Mouse (Mus musculus) midbrain, embryonic 11.5 days (tissue): ENCODE measurements at regions not wholly inside any gene's neighbourhood (a gene's known extent, or its start where the extent isn't known, plus 50 kb on each side); places are given as distances from the start of the nearest gene placed in this dataset.
A peak's percentile ranks its signal among the peaks of the same experiment; 100 is the strongest.
"Not testable (repeated sequence)": the region's sequence is repeated elsewhere in the genome, so short reads cannot be mapped to it uniquely, and the experiment has no call there.

Experiments used
- ATAC-seq: fragments of 200-750 bp; cut with Nextera tagmentation; 2 replicates; pipeline ENCODE4 v1.8.0; 2017; ENCODE audit warnings: moderate TSS enrichment, moderate library complexity; ENCODE audit not compliant: low FRiP score
- DNase-seq: peaks from one replicate; pipeline ENCODE4 v3.0.0; 2015; ENCODE audit warnings: low spot score; ENCODE audit errors: missing footprints
- H3K27ac ChIP-seq: fragments of 300-500 bp; sonication (generic); 2 replicates; pipeline ENCODE4 v1.5.1; 2014; ENCODE audit warnings: low read depth, low read length
- H3K27me3 ChIP-seq: fragments of 300-500 bp; sonication (generic); 2 replicates; pipeline ENCODE4 v1.6.1; 2014; ENCODE audit warnings: mild to moderate bottlenecking, low read length, moderate library complexity, mixed read lengths; ENCODE audit not compliant: control insufficient read depth, insufficient read depth
- H3K36me3 ChIP-seq: fragments of 300-500 bp; sonication (generic); 2 replicates; pipeline ENCODE4 v1.6.1; 2014; ENCODE audit warnings: mild to moderate bottlenecking, low read length, moderate library complexity, mixed read lengths; ENCODE audit not compliant: control insufficient read depth, insufficient read depth
- H3K4me1 ChIP-seq: fragments of 300-500 bp; sonication (generic); 2 replicates; pipeline ENCODE4 v1.6.1; 2014; ENCODE audit warnings: low read length; ENCODE audit not compliant: control insufficient read depth, insufficient read depth
- H3K4me2 ChIP-seq: fragments of 300-500 bp; sonication (generic); 2 replicates; pipeline ENCODE4 v1.6.1; 2014; ENCODE audit warnings: mild to moderate bottlenecking, moderate library complexity
- H3K4me3 ChIP-seq: fragments of 300-500 bp; sonication (generic); 2 replicates; pipeline ENCODE4 v1.5.1; 2014; ENCODE audit warnings: low read depth, low read length
- H3K9ac ChIP-seq: fragments of 300-500 bp; sonication (generic); 2 replicates; pipeline ENCODE4 v1.6.1; 2014; ENCODE audit warnings: low read length
- H3K9me3 ChIP-seq: fragments of 300-500 bp; sonication (generic); 2 replicates; pipeline ENCODE4 v1.6.1; 2016; ENCODE audit warnings: low read length; ENCODE audit not compliant: control insufficient read depth
- WGBS: fragments of 180-500 bp; shearing (Covaris S2); extraction: QIAGEN DNeasy Blood & Tissue Kit; methylation state at CpG from one replicate; pipeline ENCODE4 v1.1.7; 2014; 5-methylcytosine and 5-hydroxymethylcytosine counted together

DNA sequence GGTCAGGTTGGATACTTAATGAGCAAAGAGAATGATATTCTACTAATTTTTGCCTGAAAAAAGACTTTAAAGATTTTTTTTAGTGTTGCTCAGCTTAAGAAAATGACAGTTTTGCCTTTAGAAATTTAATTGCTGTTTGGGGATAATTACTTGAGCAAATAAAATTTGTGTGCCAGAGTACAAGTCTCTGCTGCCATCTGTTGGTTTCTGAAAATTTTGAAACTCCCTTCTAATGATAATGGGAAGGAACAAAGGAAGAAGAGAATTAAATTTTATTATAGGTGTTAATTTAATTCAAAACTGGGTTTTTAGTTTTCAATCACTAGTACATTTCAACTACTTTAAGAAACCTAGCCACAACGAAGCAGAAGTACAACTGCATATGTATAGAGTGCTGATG, 94.1 kb downstream of the Gm17521 start:
- Histone ChIP-seq H3K36me3 (no peaks in the 10 kb centered on the region), H3K4me1 (no peaks in the 10 kb centered on the region), H3K9ac (no peak overlapping the region), H3K4me3 (no peak overlapping the region), H3K9me3 (no peaks in the 10 kb centered on the region), H3K27me3 (no peaks in the 10 kb centered on the region), H3K4me2 (no peak overlapping the region), H3K27ac (no peak overlapping the region)
- ATAC-seq (no peak), DNase-seq (no peak)
- 61% methylated on average over 1 of the region's 1 CpGs for WGBS

DNA sequence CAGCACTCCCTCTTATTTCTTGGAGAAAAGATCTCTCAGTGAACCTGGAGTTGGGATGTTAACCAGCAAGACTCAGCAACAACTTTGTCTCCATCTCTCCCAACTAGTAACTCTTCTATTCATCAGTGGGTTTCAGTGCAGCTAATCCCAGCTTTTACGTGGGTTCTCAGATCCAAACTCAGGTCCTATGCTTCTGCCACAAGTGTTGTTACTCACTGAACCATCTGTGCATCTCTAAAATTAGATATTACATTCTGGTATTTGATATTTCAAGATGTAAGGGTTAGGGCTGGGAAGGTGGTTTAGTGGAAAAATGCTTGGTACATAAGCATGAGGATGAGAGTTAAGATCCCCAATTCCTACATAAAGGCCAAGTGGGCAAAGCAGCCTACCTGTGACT, 136.8 kb downstream of the Gm17521 start:
- Histone ChIP-seq H3K4me3 (no peak overlapping the region), H3K27ac (no peak overlapping the region), H3K4me2 (no peak overlapping the region), H3K36me3 (no peaks in the 10 kb centered on the region), H3K4me1 (no peaks in the 10 kb centered on the region), H3K9ac (no peak overlapping the region), H3K27me3 (no peaks in the 10 kb centered on the region), H3K9me3 (no peaks in the 10 kb centered on the region)
- ATAC-seq (no peak), DNase-seq (no peak)
- WGBS = 76% methylated on average over 1 of the region's 1 CpGs

DNA sequence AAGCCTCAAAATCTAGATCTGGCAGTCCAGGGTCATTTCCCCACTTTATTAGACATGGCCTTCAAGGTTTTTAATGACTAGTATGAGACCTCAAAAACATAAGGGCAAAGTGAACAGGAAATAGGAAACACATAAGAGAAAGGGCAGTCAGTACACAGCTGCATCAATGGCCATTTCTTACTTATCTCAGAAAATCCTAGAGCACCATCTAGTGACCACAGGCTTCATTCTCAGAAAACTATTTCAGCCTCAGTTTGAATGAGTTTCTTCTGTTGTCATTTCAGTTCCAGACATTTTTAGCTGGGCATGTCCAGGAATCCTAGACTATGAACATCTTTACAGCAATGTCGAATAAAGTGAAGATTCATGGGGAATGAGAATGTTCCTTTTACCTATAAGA, 175.0 kb downstream of the Gm17521 start:
- no peaks in the 10 kb centered on the region for H3K9me3 ChIP-seq
- 58% methylated on average over 1 of the region's 1 CpGs for WGBS
- no peaks in the 10 kb centered on the region for H3K4me1 ChIP-seq
- no peak for ATAC-seq
- H3K4me3 ChIP-seq = no peak overlapping the region
- no peaks in the 10 kb centered on the region for H3K36me3 ChIP-seq
- no peaks in the 10 kb centered on the region for H3K27me3 ChIP-seq
- no peak for DNase-seq
- H3K9ac ChIP-seq = no peak overlapping the region
- no peak overlapping the region for H3K27ac ChIP-seq
- no peak overlapping the region for H3K4me2 ChIP-seq

- not testable (repeated sequence) for H3K36me3 ChIP-seq, H3K9me3 ChIP-seq, H3K27me3 ChIP-seq, H3K4me2 ChIP-seq, H3K9ac ChIP-seq, H3K4me3 ChIP-seq, ATAC-seq, H3K27ac ChIP-seq, DNase-seq, H3K4me1 ChIP-seq
Measured at GRCm38 (mm10) chrX:122831222-122831621, 198.2 kb downstream of the Gm17521 start.

DNA sequence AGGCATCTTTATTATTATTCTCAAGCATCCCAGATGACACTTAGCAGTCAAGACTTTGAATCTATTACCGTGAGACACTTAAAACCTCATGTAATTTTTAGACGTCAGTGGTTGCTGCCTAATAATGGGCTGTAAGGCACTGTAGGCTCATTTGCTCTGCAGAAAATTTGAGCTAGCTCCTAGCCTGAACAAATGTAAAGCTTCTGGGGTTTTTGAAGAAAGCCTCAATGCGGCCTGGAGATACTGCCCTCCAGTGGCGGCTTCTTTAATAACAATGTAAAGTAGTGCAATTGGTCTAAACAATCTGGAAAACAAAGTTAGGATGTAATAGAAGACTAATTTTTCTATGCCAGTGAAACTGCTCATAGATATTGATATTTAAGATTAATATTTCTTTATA, 203.4 kb downstream of the Gm17521 start:
- Histone ChIP-seq H3K4me2 (no peak overlapping the region), H3K27ac (no peak overlapping the region), H3K4me1 (no peaks in the 10 kb centered on the region), H3K36me3 (no peaks in the 10 kb centered on the region), H3K4me3 (no peak overlapping the region), H3K9me3 (no peaks in the 10 kb centered on the region), H3K27me3 (no peaks in the 10 kb centered on the region), H3K9ac (no peak overlapping the region)
- WGBS = 16% methylated on average over 4 of the region's 4 CpGs
- DNase-seq (peak; percentile 87), ATAC-seq (no peak)
